Mouse (Mus musculus): ENCODE data around the gene 5730522E02Rik. TPM values are rescaled to one million over a fixed set of nuclear protein-coding genes. Genes with fewer than 3 reads are reported as not detected.

The 5730522E02Rik gene
- polyA plus RNA-seq, 1 experiment from 2014 or later: 2.6 TPM

DNA sequence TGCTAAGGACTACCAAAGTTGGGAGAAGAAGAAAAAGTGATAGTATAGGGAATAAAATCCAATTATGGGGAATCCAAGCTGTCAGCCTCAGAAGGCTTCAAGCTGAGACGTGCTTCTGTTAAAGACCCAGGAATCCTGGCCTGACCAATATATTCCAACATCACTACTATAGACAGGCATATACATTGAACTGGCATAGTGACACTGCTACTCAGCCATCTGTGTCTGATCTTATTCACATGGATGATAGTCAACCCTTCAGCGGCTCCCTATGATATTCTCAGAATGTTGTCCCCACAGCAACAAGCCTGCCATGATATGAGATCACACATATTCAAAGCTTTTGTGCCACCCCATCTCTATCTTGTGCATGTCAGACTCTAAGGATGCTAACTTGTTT lies 284.3 kb downstream of the 5730522E02Rik start:
- no peak for ATAC-seq (ENCODE audit: low read depth)
- no peak for DNase-seq (ENCODE audit: low spot score)
- Histone ChIP-seq H3K4me1 (ENCODE audit: control insufficient read depth, insufficient read depth, low read length) (no peaks in the 10 kb centered on the region), H3K27ac (replicated peaks; ENCODE audit: low read depth, low read length) (no peak overlapping the region), H3K4me3 (ENCODE audit: low read depth, low read length) (no peak overlapping the region), H3K4me2 (ENCODE audit: low read depth, low read length) (no peak overlapping the region), H3K36me3 (ENCODE audit: control insufficient read depth, insufficient read depth, low read length) (no peaks in the 10 kb centered on the region), H3K9me3 (ENCODE audit: control insufficient read depth, low read length) (no peaks in the 10 kb centered on the region), H3K9ac (ENCODE audit: low read depth, low read length) (no peak overlapping the region), H3K27me3 (replicated peaks; ENCODE audit: control insufficient read depth, insufficient read depth, low read length) (no peaks in the 10 kb centered on the region)
- WGBS: 91% methylated on average over 2 of the region's 2 CpGs

DNA sequence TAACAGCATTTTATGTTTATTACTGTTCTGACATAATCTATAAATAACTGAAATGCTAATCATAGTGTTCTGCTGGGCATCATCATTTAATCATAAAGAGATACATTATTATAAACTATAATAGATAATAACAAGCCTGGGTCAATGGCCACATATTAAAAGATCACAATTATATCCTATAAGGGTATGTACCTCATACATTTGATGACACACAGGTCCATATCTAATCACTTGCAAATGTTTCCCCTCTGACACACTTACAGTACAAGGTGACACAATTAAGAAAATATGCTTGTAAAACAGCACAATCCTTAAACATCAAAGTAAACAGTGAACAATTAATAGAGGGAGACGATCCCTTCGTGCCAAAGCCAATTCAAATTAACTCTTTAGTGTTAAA lies 308.2 kb downstream of the 5730522E02Rik start:
- ATAC-seq (ENCODE audit: low read depth): no peak
- WGBS: 62% methylated on average over 2 of the region's 2 CpGs
- no peak overlapping the region for H3K27ac ChIP-seq (replicated peaks; ENCODE audit: low read depth, low read length)

DNA sequence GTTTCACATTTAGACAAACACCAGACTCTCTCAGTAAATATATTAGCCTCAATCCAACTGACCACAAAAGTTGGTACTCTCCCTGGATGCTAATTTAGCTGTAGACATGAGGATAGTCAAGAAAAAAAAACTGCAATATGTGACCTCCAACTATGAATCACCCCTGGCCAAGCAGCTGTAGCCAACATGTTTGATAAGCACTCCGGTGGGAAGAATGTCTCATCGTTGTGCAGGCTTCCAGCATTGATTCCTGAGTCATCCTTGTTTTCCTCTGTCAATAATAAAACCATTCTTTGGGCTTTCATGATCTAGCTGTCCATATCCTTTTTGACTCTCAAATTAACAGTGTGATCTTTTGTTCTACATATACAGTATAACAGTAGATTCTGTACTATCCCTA lies 308.9 kb downstream of the 5730522E02Rik start:
- Histone ChIP-seq H3K36me3 (ENCODE audit: control insufficient read depth, insufficient read depth, low read length) (no peaks in the 10 kb centered on the region), H3K4me3 (ENCODE audit: low read depth, low read length) (no peak overlapping the region), H3K4me2 (ENCODE audit: low read depth, low read length) (no peak overlapping the region), H3K9me3 (ENCODE audit: control insufficient read depth, low read length) (no peaks in the 10 kb centered on the region), H3K27me3 (replicated peaks; ENCODE audit: control insufficient read depth, insufficient read depth, low read length) (no peaks in the 10 kb centered on the region), H3K9ac (ENCODE audit: low read depth, low read length) (no peak overlapping the region), H3K27ac (replicated peaks; ENCODE audit: low read depth, low read length) (no peak overlapping the region), H3K4me1 (ENCODE audit: control insufficient read depth, insufficient read depth, low read length) (no peaks in the 10 kb centered on the region)
- ATAC-seq (ENCODE audit: low read depth): no peak
- WGBS: 75% methylated on average over 2 of the region's 2 CpGs
- no peak for DNase-seq (ENCODE audit: low spot score)

More for the DNA sequence above, 308.2 kb downstream of the 5730522E02Rik start:
- Histone ChIP-seq H3K36me3 (ENCODE audit: control insufficient read depth, insufficient read depth, low read length) (no peaks in the 10 kb centered on the region), H3K4me1 (ENCODE audit: control insufficient read depth, insufficient read depth, low read length) (no peaks in the 10 kb centered on the region), H3K4me3 (ENCODE audit: low read depth, low read length) (no peak overlapping the region), H3K9ac (ENCODE audit: low read depth, low read length) (no peak overlapping the region), H3K9me3 (ENCODE audit: control insufficient read depth, low read length) (no peaks in the 10 kb centered on the region), H3K27me3 (replicated peaks; ENCODE audit: control insufficient read depth, insufficient read depth, low read length) (no peaks in the 10 kb centered on the region), H3K4me2 (ENCODE audit: low read depth, low read length) (no peak overlapping the region)
- no peak for DNase-seq (ENCODE audit: low spot score)

DNA sequence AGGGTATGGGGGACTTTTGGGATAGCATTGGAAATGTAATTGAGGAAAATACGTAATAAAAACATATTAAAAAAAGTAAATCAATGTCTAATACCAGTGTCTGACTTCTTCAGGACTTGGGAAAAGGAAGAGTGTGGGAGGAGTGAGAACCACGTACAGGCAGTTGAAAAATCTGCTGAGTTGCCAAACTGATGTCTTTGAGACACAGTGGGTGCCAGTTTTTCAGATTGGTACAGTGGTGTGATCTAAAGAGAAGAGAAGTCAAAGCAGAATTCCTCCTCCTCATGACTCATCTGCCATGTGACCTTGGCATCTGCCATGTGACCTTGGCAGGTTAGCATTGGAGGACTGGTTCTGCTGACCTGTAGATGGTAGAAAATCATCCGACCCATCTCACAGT lies 316.7 kb downstream of the 5730522E02Rik start:
- H3K4me1 ChIP-seq (ENCODE audit: control insufficient read depth, insufficient read depth, low read length): no peaks in the 10 kb centered on the region
- no peak overlapping the region for H3K9ac ChIP-seq (ENCODE audit: low read depth, low read length)
- no peak for ATAC-seq (ENCODE audit: low read depth)
- no peaks in the 10 kb centered on the region for H3K27me3 ChIP-seq (replicated peaks; ENCODE audit: control insufficient read depth, insufficient read depth, low read length)
- no peak overlapping the region for H3K27ac ChIP-seq (replicated peaks; ENCODE audit: low read depth, low read length)
- H3K4me3 ChIP-seq (ENCODE audit: low read depth, low read length): no peak overlapping the region
- DNase-seq (ENCODE audit: low spot score): no peak
- H3K36me3 ChIP-seq (ENCODE audit: control insufficient read depth, insufficient read depth, low read length): no peaks in the 10 kb centered on the region
- no peak overlapping the region for H3K4me2 ChIP-seq (ENCODE audit: low read depth, low read length)
- WGBS: 91% methylated on average over 3 of the region's 3 CpGs
- H3K9me3 ChIP-seq (ENCODE audit: control insufficient read depth, low read length): no peaks in the 10 kb centered on the region

DNA sequence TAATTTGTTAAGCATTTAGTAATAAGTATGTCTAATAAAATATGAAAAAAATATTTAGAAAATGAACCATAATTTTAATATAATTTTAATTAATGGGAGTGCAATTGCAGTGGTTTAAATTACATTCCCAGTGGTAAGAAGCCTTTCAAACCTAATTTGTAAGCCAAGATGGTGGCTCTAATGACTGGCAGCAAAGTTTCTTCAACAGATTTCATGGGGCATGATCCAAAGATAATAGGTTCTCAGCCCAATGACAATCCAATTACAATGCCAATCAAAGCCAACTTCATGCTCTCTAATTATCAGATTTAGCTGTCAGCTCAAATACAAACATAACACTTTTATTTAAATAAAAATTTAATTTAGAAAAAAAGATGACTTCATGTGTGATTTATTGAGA lies 337.6 kb downstream of the 5730522E02Rik start:
- Histone ChIP-seq H3K9ac (ENCODE audit: low read depth, low read length) (no peak overlapping the region), H3K27ac (replicated peaks; ENCODE audit: low read depth, low read length) (no peak overlapping the region), H3K4me2 (ENCODE audit: low read depth, low read length) (no peak overlapping the region), H3K36me3 (ENCODE audit: control insufficient read depth, insufficient read depth, low read length) (no peaks in the 10 kb centered on the region), H3K4me3 (ENCODE audit: low read depth, low read length) (no peak overlapping the region), H3K27me3 (replicated peaks; ENCODE audit: control insufficient read depth, insufficient read depth, low read length) (no peaks in the 10 kb centered on the region), H3K9me3 (ENCODE audit: control insufficient read depth, low read length) (no peaks in the 10 kb centered on the region), H3K4me1 (ENCODE audit: control insufficient read depth, insufficient read depth, low read length) (0 out of 2 replicates have a peak, but pooled peaks cover 3% of the 10 kb centered on the region)
- DNase-seq (ENCODE audit: low spot score) (no peak), ATAC-seq (ENCODE audit: low read depth) (no peak)

DNA sequence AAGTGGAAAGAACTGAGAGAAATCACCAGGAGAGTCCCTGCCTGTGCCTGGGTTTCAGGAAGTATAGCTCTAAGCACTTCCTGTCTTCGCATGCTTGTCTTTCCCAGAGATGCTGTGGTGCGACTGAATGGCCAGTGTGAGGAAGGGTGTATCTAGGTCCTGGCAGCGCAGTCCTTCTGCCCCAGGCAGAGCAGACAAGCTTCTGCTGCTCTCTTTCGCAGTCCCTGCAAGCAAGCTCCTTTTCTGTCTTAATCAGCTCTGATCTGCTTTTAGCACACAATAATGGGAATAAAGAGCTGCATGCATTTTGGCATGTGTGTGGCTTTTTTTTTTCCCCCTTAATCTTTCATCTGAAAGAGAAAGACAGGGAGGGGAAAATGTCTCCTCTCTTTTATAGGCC lies 338.2 kb downstream of the 5730522E02Rik start:
- Histone ChIP-seq H3K27ac (replicated peaks; ENCODE audit: low read depth, low read length) (no peak overlapping the region), H3K4me2 (ENCODE audit: low read depth, low read length) (no peak overlapping the region), H3K27me3 (replicated peaks; ENCODE audit: control insufficient read depth, insufficient read depth, low read length) (no peaks in the 10 kb centered on the region), H3K36me3 (ENCODE audit: control insufficient read depth, insufficient read depth, low read length) (no peaks in the 10 kb centered on the region), H3K4me1 (ENCODE audit: control insufficient read depth, insufficient read depth, low read length) (0 out of 2 replicates have a peak, but pooled peaks cover 3% of the 10 kb centered on the region), H3K4me3 (ENCODE audit: low read depth, low read length) (no peak overlapping the region), H3K9me3 (ENCODE audit: control insufficient read depth, low read length) (no peaks in the 10 kb centered on the region), H3K9ac (ENCODE audit: low read depth, low read length) (no peak overlapping the region)
- 40% methylated on average over 4 of the region's 4 CpGs for WGBS
- DNase-seq (ENCODE audit: low spot score): no peak
- ATAC-seq (ENCODE audit: low read depth): no peak

DNA sequence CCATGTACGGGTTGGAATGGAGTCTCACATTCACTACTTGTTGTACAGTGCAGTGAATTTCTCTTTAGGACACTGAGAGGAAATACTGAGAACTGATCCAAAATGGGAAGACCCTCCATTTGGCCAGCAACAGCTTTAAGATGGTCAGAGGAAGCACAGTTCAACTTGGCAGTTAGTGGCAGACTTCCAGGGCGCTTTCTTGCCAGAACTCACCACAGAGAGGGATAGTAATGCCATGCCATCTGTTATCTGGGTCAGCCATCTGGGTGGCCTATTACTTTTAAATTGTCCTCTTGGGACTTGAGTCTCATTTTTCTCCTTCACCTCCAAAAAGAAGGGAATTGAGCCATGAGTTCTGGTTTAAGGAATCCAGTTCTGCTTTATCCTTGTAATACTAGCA lies 344.3 kb downstream of the 5730522E02Rik start:
- H3K36me3 ChIP-seq (ENCODE audit: control insufficient read depth, insufficient read depth, low read length): no peaks in the 10 kb centered on the region
- no peak for DNase-seq (ENCODE audit: low spot score)
- H3K4me1 ChIP-seq (ENCODE audit: control insufficient read depth, insufficient read depth, low read length): 0 out of 2 replicates have a peak, but pooled peaks cover 3% of the 10 kb centered on the region
- no peak overlapping the region for H3K27ac ChIP-seq (replicated peaks; ENCODE audit: low read depth, low read length)
- H3K9ac ChIP-seq (ENCODE audit: low read depth, low read length): no peak overlapping the region
- 72% methylated on average over 2 of the region's 2 CpGs for WGBS
- H3K27me3 ChIP-seq (replicated peaks; ENCODE audit: control insufficient read depth, insufficient read depth, low read length): no peaks in the 10 kb centered on the region
- no peak overlapping the region for H3K4me2 ChIP-seq (ENCODE audit: low read depth, low read length)
- H3K9me3 ChIP-seq (ENCODE audit: control insufficient read depth, low read length): no peaks in the 10 kb centered on the region
- ATAC-seq (ENCODE audit: low read depth): no peak
- H3K4me3 ChIP-seq (ENCODE audit: low read depth, low read length): no peak overlapping the region

DNA sequence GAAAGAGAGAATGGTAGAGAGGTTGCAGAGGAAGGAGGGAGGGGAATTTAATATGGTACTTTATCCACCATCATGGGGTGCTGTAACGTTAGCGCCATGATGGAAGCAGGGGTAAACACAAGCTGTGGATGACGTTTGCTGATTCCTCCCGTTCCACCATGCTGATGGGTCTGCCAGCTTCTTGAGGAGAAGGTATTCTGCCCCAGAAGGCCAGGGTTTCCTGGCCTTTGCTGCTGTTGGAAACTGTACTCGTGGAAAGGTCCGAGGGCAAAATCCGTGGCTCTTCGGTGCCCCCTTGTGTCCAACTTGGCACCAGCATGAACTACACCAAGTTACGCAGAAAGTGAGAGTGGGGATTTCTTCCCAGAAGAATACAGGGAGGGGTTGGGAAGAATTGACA lies 347.9 kb downstream of the 5730522E02Rik start:
- Histone ChIP-seq H3K4me3 (ENCODE audit: low read depth, low read length) (0 out of 2 replicates have a peak overlapping the region, but pooled peaks have one; percentile 13), H3K4me2 (ENCODE audit: low read depth, low read length) (peak overlapping the region; percentile 45), H3K36me3 (ENCODE audit: control insufficient read depth, insufficient read depth, low read length) (no peaks in the 10 kb centered on the region), H3K27ac (replicated peaks; ENCODE audit: low read depth, low read length) (no peak overlapping the region), H3K4me1 (ENCODE audit: control insufficient read depth, insufficient read depth, low read length) (no peaks in the 10 kb centered on the region), H3K27me3 (replicated peaks; ENCODE audit: control insufficient read depth, insufficient read depth, low read length) (no peaks in the 10 kb centered on the region), H3K9me3 (ENCODE audit: control insufficient read depth, low read length) (no peaks in the 10 kb centered on the region), H3K9ac (ENCODE audit: low read depth, low read length) (no peak overlapping the region)
- ATAC-seq (ENCODE audit: low read depth) (peak; percentile 85; the same call in 1 of the 2 replicates), DNase-seq (ENCODE audit: low spot score) (peak; percentile 72)
- 13% methylated on average over 9 of the region's 9 CpGs for WGBS

DNA sequence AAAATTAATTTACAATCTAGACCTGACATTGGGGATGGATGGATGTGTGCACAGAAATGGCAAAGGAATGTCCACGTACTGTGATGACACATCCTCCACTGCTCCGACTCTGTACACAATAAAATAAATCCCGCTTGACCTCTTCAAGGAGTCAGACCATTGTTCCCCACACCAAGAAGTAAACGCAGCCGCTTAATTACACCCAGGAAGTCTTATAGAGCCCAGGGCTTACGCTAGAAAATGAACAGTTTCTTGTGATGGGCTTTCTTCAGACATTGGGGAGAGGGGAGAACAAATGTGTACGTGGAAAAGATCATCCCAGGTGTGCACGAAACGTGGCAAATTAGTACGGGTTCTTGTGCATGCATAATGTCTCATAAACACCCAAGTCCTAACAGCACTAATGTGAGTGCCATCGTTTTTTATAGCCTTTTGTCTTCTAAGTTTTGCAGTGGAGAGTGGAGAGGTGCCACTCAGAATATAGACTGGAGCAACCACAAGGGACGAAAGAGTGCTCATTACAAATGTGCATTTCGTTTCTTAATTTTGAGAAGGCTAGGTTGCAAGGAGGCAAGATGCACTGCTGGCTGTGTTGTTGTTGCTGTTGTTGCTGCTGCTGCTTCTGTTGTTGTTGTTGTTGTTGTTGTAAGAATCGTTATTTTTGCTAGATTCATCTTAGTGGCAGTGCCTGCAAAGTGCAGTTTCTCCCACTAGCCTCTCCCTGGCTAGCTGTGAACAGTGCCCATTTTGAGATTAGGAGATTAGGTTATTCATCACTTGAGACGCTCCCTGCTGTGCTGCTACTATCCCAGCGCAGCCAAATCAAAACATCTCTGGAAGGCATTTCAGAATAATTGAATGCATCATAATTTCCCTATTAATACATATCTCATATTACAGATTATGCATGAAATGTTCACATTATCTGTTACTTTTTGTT lies 353.7 kb downstream of the 5730522E02Rik start:
- H3K4me1 ChIP-seq (ENCODE audit: control insufficient read depth, insufficient read depth, low read length): no peaks in the 10 kb centered on the region
- no peaks in the 10 kb centered on the region for H3K27me3 ChIP-seq (replicated peaks; ENCODE audit: control insufficient read depth, insufficient read depth, low read length)
- H3K4me2 ChIP-seq (ENCODE audit: low read depth, low read length): no peak overlapping the region
- 51% methylated on average over 16 of the region's 16 CpGs for WGBS
- no peaks in the 10 kb centered on the region for H3K9me3 ChIP-seq (ENCODE audit: control insufficient read depth, low read length)
- ATAC-seq (ENCODE audit: low read depth): no peak
- no peak overlapping the region for H3K27ac ChIP-seq (replicated peaks; ENCODE audit: low read depth, low read length)
- H3K36me3 ChIP-seq (ENCODE audit: control insufficient read depth, insufficient read depth, low read length): no peaks in the 10 kb centered on the region
- no peak for DNase-seq (ENCODE audit: low spot score)
- no peak overlapping the region for H3K9ac ChIP-seq (ENCODE audit: low read depth, low read length)
- H3K4me3 ChIP-seq (ENCODE audit: low read depth, low read length): no peak overlapping the region

Data from embryonic facial prominence, embryonic 14.5 days (tissue).